Mouse (Mus musculus) spleen, adult 2 months (tissue): Measurements from ENCODE around the gene Gng12.

Experiments
- CTCF ChIP-seq: fragments of 200-500 bp; IDR thresholded peaks from 2 replicates; pipeline ENCODE4 v1.5.1; 2011; ENCODE audit warnings: mild to moderate bottlenecking, inconsistent platforms; ENCODE audit not compliant: insufficient read depth, insufficient read length, insufficient replicate concordance; ENCODE audit errors: extremely low read depth
- POLR2A ChIP-seq: fragments of 200-500 bp; IDR thresholded peaks from 2 replicates; pipeline ENCODE4 v1.6.1; 2011; ENCODE audit warnings: low read depth, low read length, inconsistent platforms

GRCm38 (mm10) chr6:66980040-66980439 is 83.8 kb downstream of the Gng12 start:
- no peak for TF ChIP-seq CTCF
- no peak for TF ChIP-seq POLR2A
